In genomic region chr10:80677128-80677875, GRCm38 (mm10) we compare ENCODE assay signal across 8 mouse cellular contexts. TPM values are rescaled to one million over a fixed set of nuclear protein-coding genes. Genes with fewer than 3 reads are reported as not detected.
DNase-seq lines count a peak whose midpoint lies in the region; ATAC-seq and TF ChIP-seq lines count a peak whose summit lies in the region.

No protein-coding gene starts in this region.

- no peaks in the 10 kb centered on the region for H3K27me3 ChIP-seq in neural tube, embryonic 11.5 days (ENCODE audit: control insufficient read depth, insufficient read depth, low read length)
- no peaks in the 10 kb centered on the region for H3K27me3 ChIP-seq in hindbrain, embryonic 14.5 days (ENCODE audit: control insufficient read depth, insufficient read depth, low read length)
- no peaks in the 10 kb centered on the region for H3K27me3 ChIP-seq in lung, postnatal 0 days (replicated peaks; ENCODE audit: insufficient read depth, low read length)

- H3K9ac ChIP-seq in neural tube, embryonic 11.5 days (ENCODE audit: low read length): peak overlapping the region; percentile 77
- peak overlapping the region; percentile 73 for H3K9ac ChIP-seq in hindbrain, embryonic 14.5 days
- peak overlapping the region; percentile 81 for H3K9ac ChIP-seq in lung, postnatal 0 days (replicated peaks; ENCODE audit: low read depth)

- H3K27ac ChIP-seq in neural tube, embryonic 11.5 days (ENCODE audit: low read depth, low read length): peak overlapping the region; percentile 94
- peak overlapping the region; percentile 96 for H3K27ac ChIP-seq in cortical plate, adult 2 months (ENCODE audit: insufficient read depth, low read length)
- H3K27ac ChIP-seq in hindbrain, embryonic 14.5 days: peak overlapping the region; percentile 95
- peak overlapping the region; percentile 100 for H3K27ac ChIP-seq in lung, postnatal 0 days (ENCODE audit: low read length)

- no peak for DNase-seq in neural tube, embryonic 11.5 days (ENCODE audit: low spot score)
- DNase-seq in neural tube, embryonic 10.5 days (ENCODE audit: extremely low spot score, low spot score): no peak
- no peak for DNase-seq in hindbrain, embryonic 14.5 days (ENCODE audit: low spot score)
- DNase-seq in lung, postnatal 0 days (ENCODE audit: low spot score): peak; percentile 92
- no peak for DNase-seq in right cerebral cortex, postnatal 4 days
- no peak for DNase-seq in layer of hippocampus, postnatal 25 days (ENCODE audit: extremely low spot score in 1 of 2, low spot score in 1 of 2)
- no peak for DNase-seq in gastrocnemius, postnatal 14 days

- no peak for TF ChIP-seq POLR2A in cortical plate, adult 2 months (IDR thresholded peaks at IDR 0.05; ENCODE audit: extremely low read depth, insufficient read depth, low read length)

- TF ChIP-seq CTCF in cortical plate, adult 2 months (IDR thresholded peaks at IDR 0.05; ENCODE audit: extremely low read depth, insufficient read depth, low read length): no peak
- TF ChIP-seq CTCF in lung, postnatal 0 days (IDR thresholded peaks at IDR 0.05): no peak

- intact Hi-C loops in gastrocnemius, postnatal 14 days (cut with DNase I; ENCODE audit: low total_unique reads): no loop called here

- no peaks in the 10 kb centered on the region for H3K9me3 ChIP-seq in neural tube, embryonic 11.5 days (ENCODE audit: control insufficient read depth, low read length)
- no peaks in the 10 kb centered on the region for H3K9me3 ChIP-seq in hindbrain, embryonic 14.5 days (ENCODE audit: control insufficient read depth, low read length)
- no peaks in the 10 kb centered on the region for H3K9me3 ChIP-seq in lung, postnatal 0 days (ENCODE audit: low read length)

- H3K4me2 ChIP-seq in neural tube, embryonic 11.5 days (ENCODE audit: low read depth): peak overlapping the region; percentile 86
- H3K4me2 ChIP-seq in hindbrain, embryonic 14.5 days (replicated peaks): peak overlapping the region; percentile 75
- H3K4me2 ChIP-seq in lung, postnatal 0 days (replicated peaks; ENCODE audit: low read depth, low read length): peak overlapping the region; percentile 78

- peaks cover 29% of the 10 kb centered on the region for H3K4me1 ChIP-seq in neural tube, embryonic 11.5 days (ENCODE audit: control insufficient read depth, insufficient read depth, low read length)
- H3K4me1 ChIP-seq in cortical plate, adult 2 months (ENCODE audit: control insufficient read depth, insufficient read depth, low read length): peaks cover 7% of the 10 kb centered on the region
- peaks cover 52% of the 10 kb centered on the region for H3K4me1 ChIP-seq in hindbrain, embryonic 14.5 days (replicated peaks; ENCODE audit: control insufficient read depth, insufficient read depth, low read length)
- peaks cover 43% of the 10 kb centered on the region for H3K4me1 ChIP-seq in lung, postnatal 0 days (ENCODE audit: insufficient read depth, low read depth, low read length)

- ATAC-seq in neural tube, embryonic 11.5 days (ENCODE audit: insufficient read depth, low FRiP score, low TSS enrichment): no peak
- ATAC-seq in hindbrain, embryonic 14.5 days (ENCODE audit: low FRiP score): no peak
- ATAC-seq in lung, postnatal 0 days: peak; percentile 8

- 44% methylated on average over 9 of the region's 9 CpGs for WGBS in neural tube, embryonic 11.5 days
- WGBS in hindbrain, embryonic 14.5 days: 45% methylated on average over 9 of the region's 9 CpGs
- WGBS in lung, postnatal 0 days: 14% methylated on average over 9 of the region's 9 CpGs

- H3K36me3 ChIP-seq in neural tube, embryonic 11.5 days (ENCODE audit: control insufficient read depth, insufficient read depth, low read length): peaks cover 1% of the 10 kb centered on the region; the same call in 1 of the 2 replicates
- no peaks in the 10 kb centered on the region; the same call in 1 of the 2 replicates for H3K36me3 ChIP-seq in hindbrain, embryonic 14.5 days (replicated peaks; ENCODE audit: control insufficient read depth, insufficient read depth)
- peaks cover 6% of the 10 kb centered on the region for H3K36me3 ChIP-seq in lung, postnatal 0 days (ENCODE audit: insufficient read depth, low read length)

- TF ChIP-seq EP300 in lung, postnatal 0 days (IDR thresholded peaks at IDR 0.05): peak; percentile 78

- peak overlapping the region; percentile 81 for H3K4me3 ChIP-seq in neural tube, embryonic 11.5 days (ENCODE audit: low read depth, low read length)
- peak overlapping the region; percentile 47 for H3K4me3 ChIP-seq in cortical plate, adult 2 months (ENCODE audit: insufficient read depth, low read length)
- peak overlapping the region; percentile 95 for H3K4me3 ChIP-seq in hindbrain, embryonic 14.5 days (replicated peaks; ENCODE audit: low read length)
- peak overlapping the region; percentile 47 for H3K4me3 ChIP-seq in lung, postnatal 0 days (ENCODE audit: low read depth, low read length)

RNA-seq across cellular contexts. Expression of gene Mknk2, which starts 0.6 kb away (rescaled TPM):
- 79.5 and 85.5 TPM in 2 replicates for polyA plus RNA-seq in neural tube, embryonic 11.5 days (2014; fragmentation: Nextera tagmentation; extraction: Ambion mirVana)
- 47.1 and 54.0 TPM in 2 replicates for polyA plus RNA-seq in cortical plate, adult 2 months (2012; rRNA removed)
- 53.8 and 60.2 TPM in 2 replicates for polyA plus RNA-seq in hindbrain, embryonic 14.5 days (2014; fragmentation: Nextera tagmentation; extraction: Ambion mirVana)
- polyA plus RNA-seq in lung, postnatal 0 days (2015; fragmentation: Nextera tagmentation; extraction: Ambion mirVana): 92.2 and 103 TPM in 2 replicates
- total RNA-seq in layer of hippocampus, postnatal 25 days (2021): 10 to 100 TPM; 45.0 to 50.9 TPM
- 100 to 1,000 TPM; 167 to 186 TPM for total RNA-seq in gastrocnemius, postnatal 14 days (2021)

RNA-seq across cellular contexts. Expression of gene Btbd2, which starts 20.4 kb away (rescaled TPM):
- 71.1 and 78.8 TPM in 2 replicates for polyA plus RNA-seq in neural tube, embryonic 11.5 days (2014; fragmentation: Nextera tagmentation; extraction: Ambion mirVana)
- 98.8 and 102 TPM in 2 replicates for polyA plus RNA-seq in cortical plate, adult 2 months (2012; rRNA removed)
- 83.2 and 83.7 TPM in 2 replicates for polyA plus RNA-seq in hindbrain, embryonic 14.5 days (2014; fragmentation: Nextera tagmentation; extraction: Ambion mirVana)
- 41.7 and 42.9 TPM in 2 replicates for polyA plus RNA-seq in lung, postnatal 0 days (2015; fragmentation: Nextera tagmentation; extraction: Ambion mirVana)
- 100 to 1,000 TPM; 103 to 107 TPM for total RNA-seq in layer of hippocampus, postnatal 25 days (2021)
- total RNA-seq in gastrocnemius, postnatal 14 days (2021): 10 to 100 TPM; 30.1 to 34.4 TPM

RNA-seq across cellular contexts. Expression of gene Mob3a, which starts 24.5 kb away (rescaled TPM):
- 58.9 and 60.3 TPM in 2 replicates for polyA plus RNA-seq in neural tube, embryonic 11.5 days (2014; fragmentation: Nextera tagmentation; extraction: Ambion mirVana)
- polyA plus RNA-seq in cortical plate, adult 2 months (2012; rRNA removed): 7.9 and 9.4 TPM in 2 replicates
- polyA plus RNA-seq in hindbrain, embryonic 14.5 days (2014; fragmentation: Nextera tagmentation; extraction: Ambion mirVana): 45.3 and 47.1 TPM in 2 replicates
- 32.6 and 37.0 TPM in 2 replicates for polyA plus RNA-seq in lung, postnatal 0 days (2015; fragmentation: Nextera tagmentation; extraction: Ambion mirVana)
- total RNA-seq in layer of hippocampus, postnatal 25 days (2021): 10 to 100 TPM; 13.0 to 13.6 TPM
- 1 to 10 TPM; 5.5 to 7.4 TPM for total RNA-seq in gastrocnemius, postnatal 14 days (2021)

RNA-seq across cellular contexts. Expression of gene Izumo4, which starts 24.7 kb away (rescaled TPM):
- 10.6 and 11.5 TPM in 2 replicates for polyA plus RNA-seq in neural tube, embryonic 11.5 days (2014; fragmentation: Nextera tagmentation; extraction: Ambion mirVana)
- 111 and 118 TPM in 2 replicates for polyA plus RNA-seq in cortical plate, adult 2 months (2012; rRNA removed)
- polyA plus RNA-seq in hindbrain, embryonic 14.5 days (2014; fragmentation: Nextera tagmentation; extraction: Ambion mirVana): 20.0 and 20.4 TPM in 2 replicates
- 28.7 and 28.8 TPM in 2 replicates for polyA plus RNA-seq in lung, postnatal 0 days (2015; fragmentation: Nextera tagmentation; extraction: Ambion mirVana)
- 10 to 100 TPM; 46.4 to 61.7 TPM for total RNA-seq in layer of hippocampus, postnatal 25 days (2021)
- total RNA-seq in gastrocnemius, postnatal 14 days (2021): 1 to 10 TPM; 3.2 to 3.5 TPM

RNA-seq across cellular contexts. Expression of gene Csnk1g2, which starts 54.7 kb away (rescaled TPM):
- polyA plus RNA-seq in neural tube, embryonic 11.5 days (2014; fragmentation: Nextera tagmentation; extraction: Ambion mirVana): 117 TPM in 2 replicates
- 294 and 314 TPM in 2 replicates for polyA plus RNA-seq in cortical plate, adult 2 months (2012; rRNA removed)
- 65.4 and 76.4 TPM in 2 replicates for polyA plus RNA-seq in hindbrain, embryonic 14.5 days (2014; fragmentation: Nextera tagmentation; extraction: Ambion mirVana)
- 97.7 and 111 TPM in 2 replicates for polyA plus RNA-seq in lung, postnatal 0 days (2015; fragmentation: Nextera tagmentation; extraction: Ambion mirVana)
- total RNA-seq in layer of hippocampus, postnatal 25 days (2021): 100 to 1,000 TPM; 208 to 236 TPM
- total RNA-seq in gastrocnemius, postnatal 14 days (2021): 100 to 1,000 TPM in 1 of 2 experiments, 10 to 100 TPM in 1; 94.3 to 105 TPM
